Mouse (Mus musculus) right cerebral cortex, postnatal 25 days (tissue): ENCODE data around the gene Tsc22d3.
A peak's percentile ranks its signal among the peaks of the same experiment; 100 is the strongest.

Experiments
- DNase-seq: peaks from one replicate; pipeline ENCODE4 v3.0.0; 2022

Tsc22d3 gene

GRCm38 (mm10) chrX:140600410-140601109, at the start of gene Tsc22d3:
Gene Tsc22d3, minus strand, starts transcription at chrX:140600659.
- DNase-seq = peak; percentile 11

DNA sequence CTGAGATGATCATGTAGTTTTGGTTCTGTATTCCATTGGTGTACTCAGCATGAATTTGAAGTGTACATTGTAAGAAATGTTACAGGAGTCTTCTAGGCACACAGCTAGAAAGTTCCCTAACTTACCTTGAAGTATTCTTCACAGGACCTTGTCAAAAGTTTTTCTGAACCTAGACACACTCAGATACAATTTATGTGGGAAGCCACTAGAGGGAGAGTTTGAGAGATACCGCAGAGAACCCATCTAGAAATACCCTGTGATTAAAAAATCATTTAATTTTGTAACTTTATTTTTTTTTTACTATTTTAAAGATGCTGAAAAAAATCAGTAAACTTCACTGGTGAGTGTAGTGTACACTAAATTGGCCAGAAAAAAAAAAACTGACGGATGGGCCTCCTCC, 39.1 kb upstream of the Tsc22d3 start:
- DNase-seq = no peak

- DNase-seq = no peak
These were observed 37.6 kb upstream of the Tsc22d3 start for GRCm38 (mm10) chrX:140638028-140638427.

GRCm38 (mm10) chrX:140624875-140625594, 24.6 kb upstream of the Tsc22d3 start:
- no peak for DNase-seq

DNA sequence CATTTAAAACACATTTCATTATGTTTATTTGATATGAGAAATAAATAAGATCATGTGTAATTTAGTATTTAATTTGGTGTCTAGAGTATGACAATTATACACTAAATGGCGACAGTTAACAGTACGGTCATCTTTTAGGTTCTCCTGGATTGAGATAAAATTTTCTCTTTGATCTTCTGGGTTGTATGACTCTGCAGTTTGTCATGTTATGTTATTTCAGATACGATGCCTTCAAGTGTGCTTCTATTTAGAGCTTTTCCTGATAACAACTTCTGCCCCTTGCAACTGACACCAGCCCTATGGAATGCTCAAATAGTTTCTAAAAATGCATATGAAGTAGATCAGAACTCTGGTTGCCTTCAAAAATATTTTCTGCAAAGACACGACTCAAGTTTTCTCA, 9.5 kb upstream of the Tsc22d3 start:
- no peak for DNase-seq

DNA sequence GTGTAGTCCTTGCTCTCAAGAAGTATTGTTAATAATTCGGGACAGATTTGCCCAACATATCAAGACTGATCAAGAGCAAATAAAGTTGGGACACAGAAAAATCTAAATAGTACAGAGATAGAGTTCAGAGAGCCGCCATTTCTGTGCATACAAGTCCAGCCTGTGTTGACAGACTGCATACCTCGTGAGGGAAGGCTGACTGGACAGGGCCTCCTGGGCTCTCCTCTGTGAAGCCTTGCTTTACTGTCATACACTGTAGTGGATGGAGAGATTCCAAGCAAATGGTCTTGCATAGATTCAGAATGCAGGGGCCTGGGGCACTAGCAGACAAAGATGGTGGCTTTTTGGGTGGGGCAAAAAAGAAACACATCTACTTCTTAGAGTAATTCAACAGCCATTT, 1.4 kb upstream of the Tsc22d3 start:
- DNase-seq = no peak

DNA sequence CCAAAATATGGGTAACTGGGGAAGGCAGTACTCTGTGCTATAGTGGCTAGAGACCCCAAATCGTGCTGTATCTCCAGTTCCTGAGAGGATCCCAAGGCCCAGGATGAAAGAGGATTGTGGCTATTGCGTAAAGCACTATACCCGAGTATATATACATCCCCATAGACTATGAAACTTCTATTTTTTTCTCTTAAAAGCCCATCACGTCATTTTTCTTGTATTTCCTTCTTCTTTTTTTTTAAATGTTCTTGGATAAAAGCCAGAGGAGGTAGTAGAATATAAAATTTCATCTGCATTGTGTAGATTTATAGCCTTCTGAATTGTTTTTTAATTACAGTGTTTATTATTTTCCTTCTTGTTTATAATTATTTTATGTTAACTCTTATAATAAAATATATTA, 852 bp upstream of the Tsc22d3 start:
- DNase-seq = no peak

DNA sequence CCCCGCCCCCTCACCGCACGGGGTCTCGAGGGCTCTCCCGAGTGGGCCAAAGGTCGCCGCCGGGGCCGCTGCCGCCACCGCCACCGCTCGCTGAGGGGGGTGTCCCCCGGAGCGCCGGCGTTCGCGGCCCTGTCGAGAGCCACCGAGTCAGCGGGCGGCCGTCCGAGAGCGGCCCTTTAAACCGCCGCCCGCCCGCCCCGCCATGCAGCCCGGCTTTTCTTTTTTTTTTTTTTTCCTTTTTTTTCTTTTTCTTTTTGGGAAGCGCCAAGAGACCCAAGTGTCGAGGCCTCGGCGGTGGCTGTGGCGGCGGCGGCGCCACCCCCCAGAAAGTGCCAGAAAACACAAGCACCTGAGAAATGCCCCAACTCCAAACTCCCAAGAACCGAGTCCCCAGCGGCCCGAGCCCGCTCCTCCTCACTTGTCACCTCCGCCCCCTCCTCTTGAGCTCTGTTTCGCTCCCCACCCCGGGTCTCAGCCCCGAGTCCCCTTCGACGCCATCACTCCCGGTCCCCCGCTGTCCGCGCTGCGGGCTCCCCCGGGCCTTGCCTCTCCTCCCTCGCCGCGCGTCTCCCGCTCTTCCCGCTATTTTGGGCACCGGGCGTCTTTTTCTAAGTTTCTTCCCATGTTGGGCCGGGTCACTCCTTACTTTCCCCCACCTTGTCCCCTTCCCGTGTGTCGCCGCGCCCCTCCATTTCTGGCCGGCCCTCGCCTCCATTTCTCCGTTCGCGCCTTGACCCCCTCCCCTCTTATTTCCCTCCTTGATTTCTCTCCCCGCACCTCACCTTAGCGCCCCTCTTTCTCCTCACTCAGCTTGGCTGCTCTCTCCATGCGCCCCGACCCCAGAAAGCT, 674 bp downstream of the Tsc22d3 start:
- no peak for DNase-seq

DNA sequence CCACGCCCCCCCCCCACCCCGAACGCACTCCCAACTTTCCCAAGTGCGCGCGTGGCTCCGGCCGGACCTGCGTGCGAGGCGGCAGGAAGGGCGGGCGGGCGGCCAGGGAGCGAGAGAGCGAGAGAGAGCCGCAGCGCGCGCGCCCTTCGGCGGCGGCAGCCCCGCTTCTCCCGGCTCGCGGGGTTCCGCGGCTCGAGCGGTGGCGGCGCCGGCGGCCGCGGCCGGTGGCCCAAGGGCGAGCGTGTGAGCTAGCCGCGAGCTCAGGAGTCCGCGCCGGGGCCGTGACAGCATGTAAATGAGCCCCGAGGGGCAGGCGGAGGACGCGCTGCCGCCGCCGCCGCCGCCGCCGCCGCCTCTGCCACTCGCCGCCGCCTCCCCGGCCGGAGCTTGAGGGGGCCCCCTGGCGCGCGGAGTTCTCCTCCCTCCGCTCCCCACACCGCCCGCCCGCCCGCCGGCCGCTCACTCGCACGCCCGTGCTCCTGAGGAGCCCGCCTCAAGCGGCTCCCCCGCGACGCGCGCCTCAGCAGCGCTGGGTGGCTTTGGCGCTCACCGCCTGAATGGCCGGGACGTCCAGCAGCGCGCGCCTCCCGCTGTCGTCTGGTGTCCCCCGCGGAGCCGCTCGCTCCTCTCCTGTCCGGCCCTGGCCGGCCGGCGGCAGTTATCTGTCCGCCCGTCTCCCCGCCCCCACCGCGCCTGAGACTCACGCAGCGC, 1.5 kb downstream of the Tsc22d3 start:
- DNase-seq = peak; percentile 26

- no peak for DNase-seq
These were observed 2.1 kb downstream of the Tsc22d3 start for GRCm38 (mm10) chrX:140598194-140598849.

- no peak for DNase-seq
These were observed 9.3 kb downstream of the Tsc22d3 start for GRCm38 (mm10) chrX:140591176-140591575.

- DNase-seq = no peak
These were observed 10.3 kb downstream of the Tsc22d3 start for GRCm38 (mm10) chrX:140590142-140590541.

GRCm38 (mm10) chrX:140589194-140589751, 11.2 kb downstream of the Tsc22d3 start:
- no peak for DNase-seq

DNA sequence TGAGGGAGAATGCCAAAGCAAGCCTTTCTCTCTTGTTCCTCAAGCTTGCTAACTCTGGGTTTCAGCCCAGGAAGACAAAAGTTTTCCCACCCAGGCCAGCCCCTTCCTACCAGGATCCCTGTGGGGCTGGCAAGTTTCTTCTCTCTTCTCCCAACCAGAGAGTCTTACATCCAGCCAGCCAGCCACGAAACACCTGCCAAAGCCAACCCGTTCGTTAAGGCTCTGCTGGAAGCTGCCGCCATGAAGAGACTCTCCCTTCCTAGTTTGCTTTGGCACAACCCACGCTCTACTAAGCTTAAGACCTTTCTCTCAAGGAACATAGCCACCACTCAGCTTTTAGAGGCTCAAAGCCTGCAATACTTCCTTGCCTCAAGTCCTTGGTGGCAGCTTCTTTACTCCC, 11.9 kb downstream of the Tsc22d3 start:
- no peak for DNase-seq

DNA sequence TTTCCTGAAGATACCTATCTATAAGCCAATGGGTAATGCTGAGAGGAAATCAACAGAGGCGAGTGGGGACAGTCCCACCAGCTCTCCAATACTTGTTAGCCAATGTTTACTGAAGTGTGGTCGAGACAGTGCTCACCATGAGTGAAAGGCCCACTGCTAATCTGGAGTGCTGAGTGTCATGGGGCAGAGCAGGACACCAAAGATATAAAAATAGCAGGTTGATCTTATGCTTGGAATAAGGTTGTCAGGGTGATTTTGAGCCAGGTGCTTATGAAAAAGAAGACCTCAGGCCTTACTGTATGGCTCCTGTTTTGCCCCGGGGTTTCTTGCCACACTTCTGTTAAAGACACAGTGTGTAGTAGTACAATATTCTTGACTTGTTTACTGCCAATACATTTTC, 20.0 kb downstream of the Tsc22d3 start:
- no peak for DNase-seq

- DNase-seq = no peak
These were observed 24.8 kb downstream of the Tsc22d3 start for GRCm38 (mm10) chrX:140575636-140576035.

GRCm38 (mm10) chrX:140575200-140575599, 25.3 kb downstream of the Tsc22d3 start:
- no peak for DNase-seq

- no peak for DNase-seq
These were observed 27.6 kb downstream of the Tsc22d3 start for GRCm38 (mm10) chrX:140572702-140573338.

- DNase-seq = no peak
These were observed 30.9 kb downstream of the Tsc22d3 start for GRCm38 (mm10) chrX:140569595-140569994.

DNA sequence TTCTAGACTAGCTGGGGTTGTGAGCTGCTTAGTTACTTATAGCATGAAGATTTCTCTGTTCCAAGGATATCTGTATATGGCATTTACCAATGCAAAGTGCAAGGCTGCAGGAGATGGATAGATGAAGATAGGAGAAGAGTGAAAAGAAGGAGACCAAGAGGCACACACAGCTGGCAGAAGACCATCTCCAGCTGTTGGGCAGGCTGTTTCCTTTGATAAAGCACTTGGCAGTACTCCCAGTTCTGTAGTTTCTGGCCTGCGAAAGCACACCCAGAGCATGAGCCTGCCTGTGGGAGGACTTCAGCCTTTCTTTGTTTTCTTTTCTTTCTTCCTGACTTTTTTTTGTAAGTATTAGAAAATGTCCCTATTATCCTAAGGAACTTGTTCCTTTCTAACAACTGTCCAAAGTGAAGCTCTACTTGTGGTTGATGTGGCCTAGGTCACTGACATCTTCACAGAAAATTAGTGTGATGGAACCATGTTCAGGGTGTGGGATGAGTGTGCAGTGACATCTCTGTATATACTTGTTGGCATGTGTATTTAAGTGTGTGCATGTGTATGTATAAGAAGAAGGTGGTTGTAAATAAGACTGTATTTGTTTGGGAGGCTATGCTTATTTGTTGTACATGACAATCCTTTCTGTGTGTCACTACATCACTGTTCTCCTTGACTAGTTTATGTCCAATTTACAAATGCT, 32.6 kb downstream of the Tsc22d3 start:
- no peak for DNase-seq

GRCm38 (mm10) chrX:140565759-140566158, 34.7 kb downstream of the Tsc22d3 start:
- DNase-seq = no peak
